Mouse (Mus musculus) frontal cortex, adult (tissue): ENCODE results near the gene Edaradd.
A peak's percentile ranks its signal among the peaks of the same experiment; 100 is the strongest.

ENCODE experiments used
- ATAC-seq: cut with Nextera tagmentation; 2 replicates; pipeline ENCODE4 v1.9.2; 2017; ENCODE audit warnings: mild to moderate bottlenecking, moderate library complexity, mixed read lengths; ENCODE audit not compliant: low TSS enrichment

Edaradd gene

DNA sequence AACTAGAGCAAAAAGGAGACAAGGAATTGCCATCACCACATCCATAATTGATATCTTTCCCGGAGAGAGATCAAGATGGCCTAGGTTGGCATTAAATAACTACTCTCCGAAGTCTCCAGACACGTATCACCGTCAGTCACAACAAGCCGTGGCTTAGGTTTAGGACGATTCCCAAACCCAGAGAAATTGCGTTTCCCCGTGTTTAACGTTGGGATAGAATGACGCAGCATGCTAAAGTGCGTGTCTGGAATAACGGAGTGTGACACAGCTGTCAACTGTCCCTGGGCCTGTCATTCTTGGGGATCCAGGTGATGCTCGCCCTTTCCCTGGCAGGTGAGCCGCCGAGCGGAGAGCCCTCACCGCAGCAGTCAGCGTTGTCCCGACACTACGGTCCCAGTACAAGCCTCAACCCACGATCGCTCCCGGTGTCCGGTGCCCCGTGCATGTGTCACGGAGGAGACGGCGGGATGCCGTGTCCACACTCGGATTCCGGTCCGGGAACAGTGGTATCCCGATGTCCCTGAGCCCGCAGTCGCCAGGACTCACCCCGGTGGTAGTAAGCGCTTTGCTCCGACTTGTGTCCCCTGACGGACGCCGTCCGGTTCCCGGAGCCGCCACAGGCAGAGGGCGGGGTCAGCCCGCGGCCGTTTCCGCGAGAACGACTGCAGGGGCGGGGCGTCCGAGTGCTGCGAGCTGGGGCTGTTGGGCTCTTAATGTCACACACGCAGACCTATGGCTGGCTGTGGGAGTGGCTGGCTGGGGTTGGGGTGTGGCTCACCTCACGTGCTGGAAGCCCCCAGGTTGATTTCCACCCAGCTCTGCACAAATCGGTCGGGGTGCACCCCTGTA is 59.1 kb downstream of the Edaradd start:
- ATAC-seq: peak; percentile 82

DNA sequence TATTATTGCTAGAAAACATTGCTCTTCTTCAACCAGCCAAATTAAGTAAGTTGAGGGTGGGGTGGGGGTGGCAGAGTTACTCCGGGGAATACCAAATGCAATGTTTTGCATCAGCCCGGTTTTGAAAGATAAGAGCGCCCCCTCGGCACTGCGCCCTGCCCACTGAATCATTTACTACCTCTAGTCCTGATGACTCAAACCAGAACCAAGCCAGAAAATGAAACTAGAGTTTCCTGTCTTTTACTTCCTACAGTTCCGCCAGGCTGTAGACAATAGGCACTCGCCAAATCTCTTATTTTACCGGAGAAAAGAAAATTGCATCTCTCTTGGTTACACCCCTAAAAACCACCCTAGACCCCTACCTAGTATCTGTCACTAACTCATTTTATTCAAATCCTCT is 59.8 kb downstream of the Edaradd start:
- peak; percentile 70 for ATAC-seq

DNA sequence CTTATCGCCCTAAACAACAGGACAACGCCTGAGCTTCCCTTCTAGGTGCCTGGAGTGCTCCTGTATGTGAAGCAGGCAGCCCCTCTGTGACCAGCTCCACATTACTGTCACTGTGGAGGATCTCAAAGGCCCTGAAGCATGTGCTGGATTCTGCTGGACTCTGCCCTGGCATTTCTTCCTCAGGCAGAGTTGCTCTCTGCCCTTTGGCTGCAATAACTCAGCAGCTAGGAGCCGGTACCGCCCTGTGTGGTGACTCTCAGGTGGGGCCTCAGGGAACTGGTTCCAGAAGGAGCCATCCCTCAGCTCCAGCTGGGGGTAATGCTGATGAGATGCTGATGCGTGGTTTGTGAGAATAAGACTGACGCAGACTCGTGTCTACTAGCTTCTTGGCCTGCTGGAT is 63.5 kb downstream of the Edaradd start:
- no peak for ATAC-seq

DNA sequence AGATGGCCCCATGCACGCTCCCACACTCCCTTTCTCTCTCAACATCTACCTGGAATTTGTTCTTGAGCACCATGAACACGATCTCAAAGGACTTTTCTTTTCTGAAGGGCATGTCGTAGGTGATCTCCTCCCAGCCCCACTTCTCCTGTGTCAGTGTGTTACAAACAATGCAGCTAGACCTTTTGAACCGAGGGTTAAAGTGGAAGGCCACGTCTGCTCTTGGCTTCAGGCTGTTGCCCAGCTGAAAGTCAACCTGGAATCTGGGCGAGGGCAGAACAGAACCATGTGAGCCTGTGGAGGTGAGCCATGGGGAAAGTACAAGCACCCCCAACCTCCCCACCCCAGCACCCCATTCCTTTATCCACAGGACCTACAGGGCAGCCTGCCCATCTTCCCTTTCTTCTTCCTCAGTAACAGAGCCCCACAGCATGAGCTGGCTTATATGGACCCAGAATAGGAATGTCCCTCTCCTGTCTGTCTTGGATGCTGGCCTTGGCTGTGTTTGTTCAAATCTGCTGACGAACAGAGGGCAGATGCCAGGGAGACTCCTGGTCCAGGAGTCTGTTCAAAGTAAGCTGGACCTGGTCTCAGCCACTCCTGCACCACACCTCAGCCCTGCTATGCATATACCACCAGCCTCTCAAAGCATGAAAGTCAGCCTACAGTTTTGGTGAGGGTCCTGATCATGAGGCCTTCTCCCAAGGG is 65.4 kb downstream of the Edaradd start:
- no peak for ATAC-seq

DNA sequence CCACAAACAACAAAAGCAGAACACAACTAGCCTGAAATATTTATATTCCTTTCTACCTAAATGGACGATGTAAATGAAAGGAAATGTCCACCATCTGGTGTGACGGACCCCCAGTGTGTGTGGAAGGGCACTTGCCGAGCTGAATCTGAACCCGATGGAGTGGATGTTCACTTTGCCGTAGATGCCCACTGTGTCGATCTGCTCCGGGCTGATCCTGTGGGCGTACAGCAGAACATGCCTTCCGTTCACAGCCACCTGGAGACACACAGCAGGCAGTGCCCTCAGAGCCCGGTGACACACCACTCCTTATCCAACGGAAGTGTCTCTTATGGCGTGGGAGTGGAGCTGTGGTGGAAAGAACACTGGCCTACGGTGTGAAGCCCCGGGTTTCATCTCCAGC is 67.1 kb downstream of the Edaradd start:
- ATAC-seq: no peak

DNA sequence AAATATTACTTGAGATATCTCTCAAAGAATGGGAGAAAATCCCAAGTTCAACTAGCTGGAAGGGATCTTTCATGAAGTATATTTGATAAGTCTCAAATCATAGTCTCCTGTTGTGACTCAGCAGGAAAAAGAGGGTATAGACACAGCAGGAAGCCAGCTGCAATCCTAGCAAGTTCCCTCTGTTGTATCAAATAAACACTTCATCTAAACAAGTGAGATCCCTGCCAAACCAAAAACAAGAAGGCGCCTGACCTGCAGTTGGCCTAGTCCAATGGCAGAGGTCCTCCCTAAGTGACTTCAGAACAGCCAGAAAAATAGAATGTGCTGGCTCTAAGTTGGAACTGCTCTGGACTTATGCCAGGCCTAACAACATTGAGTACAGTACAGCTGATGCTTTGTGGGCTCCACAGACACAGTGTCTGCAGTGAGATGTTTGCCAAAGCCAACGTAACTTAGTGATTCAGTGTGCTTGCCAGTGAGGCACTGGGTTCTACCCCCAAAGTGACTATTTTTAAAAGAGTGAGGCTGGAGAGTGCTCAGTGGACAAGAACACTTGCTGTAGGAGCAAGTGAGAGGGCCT is 78.1 kb downstream of the Edaradd start:
- ATAC-seq: peak; percentile 88

DNA sequence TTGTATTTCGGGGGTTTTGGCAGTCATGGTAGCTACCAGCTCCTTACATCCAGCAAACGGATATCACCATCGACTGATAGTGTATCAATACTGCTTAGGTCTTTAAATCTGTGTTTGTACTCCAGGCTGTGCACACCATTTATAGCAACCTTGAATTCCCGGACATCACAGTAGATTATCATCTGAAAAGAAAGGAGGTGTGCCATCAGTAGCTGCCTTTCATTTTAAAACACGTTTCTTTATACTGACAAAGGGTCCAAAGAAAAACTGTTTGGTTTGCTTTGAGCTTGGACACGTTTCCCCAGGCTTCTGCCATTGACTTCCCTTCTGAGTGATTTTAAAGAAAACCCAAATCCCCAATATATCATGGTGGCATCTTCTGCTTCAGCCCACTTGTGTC is 79.4 kb downstream of the Edaradd start:
- ATAC-seq: no peak

DNA sequence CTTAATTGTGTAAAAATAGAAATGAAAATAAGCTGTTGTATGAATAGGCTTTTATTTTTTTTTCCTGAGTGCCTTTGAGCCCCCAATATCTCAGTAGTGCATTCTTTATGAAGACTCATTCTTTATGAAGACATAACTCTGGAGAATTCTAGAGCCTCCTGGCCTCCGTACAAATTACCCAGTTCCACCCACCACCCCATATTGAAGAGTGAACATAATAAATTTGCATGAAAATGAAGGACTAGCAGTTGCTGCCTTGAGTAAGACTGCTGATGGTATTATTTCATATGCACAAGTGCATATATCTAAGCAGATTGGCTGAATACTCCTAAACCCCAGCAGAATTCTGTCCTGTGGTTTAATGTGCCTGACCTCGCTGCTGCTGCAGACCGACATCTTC is 80.7 kb downstream of the Edaradd start:
- ATAC-seq: peak; percentile 32; the same call in 1 of the 2 replicates

DNA sequence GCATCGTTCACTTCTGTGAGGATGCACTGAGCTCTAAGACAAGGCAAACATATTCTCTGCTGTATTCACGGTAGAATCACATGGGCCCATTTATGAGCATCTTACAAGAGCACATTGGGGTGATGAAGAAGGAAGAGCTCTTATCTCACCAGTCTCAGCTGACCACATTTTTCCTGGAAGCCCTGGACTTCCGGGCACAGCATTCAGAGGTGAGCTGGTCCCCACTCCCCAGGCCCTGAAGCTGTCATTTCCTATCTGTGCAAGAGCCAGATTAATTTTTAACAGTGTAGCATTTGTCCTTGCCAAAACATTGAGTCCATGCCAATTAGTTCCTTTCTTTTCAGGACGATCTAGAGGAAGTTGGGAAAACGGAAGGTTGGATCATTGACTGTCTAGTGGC is 86.4 kb downstream of the Edaradd start:
- ATAC-seq: no peak

DNA sequence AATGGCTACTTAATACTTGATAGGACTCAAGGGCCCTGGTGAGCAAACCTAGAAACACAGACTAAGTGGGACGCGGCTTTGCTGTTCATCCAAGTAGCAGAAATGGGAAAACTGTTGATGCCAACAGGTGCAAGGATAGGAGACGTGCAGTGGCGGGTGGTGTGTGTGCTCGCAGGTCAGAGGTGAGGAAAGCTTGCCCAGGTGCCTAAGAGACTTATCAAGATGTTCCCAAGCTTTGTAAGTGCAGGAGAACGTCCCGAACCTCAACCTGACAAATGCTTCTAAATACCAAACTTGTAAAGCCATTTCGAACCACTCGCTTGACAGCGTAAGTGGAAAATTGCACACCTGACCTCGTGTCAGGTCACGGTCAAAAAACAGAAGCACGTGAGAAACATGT is 91.7 kb downstream of the Edaradd start:
- no peak for ATAC-seq
